Mouse (Mus musculus) bone marrow, adult 2 months (tissue): Measurements from ENCODE around the gene Ccdc106.

Experiments
- CTCF ChIP-seq: fragments of 200-500 bp; IDR thresholded peaks from 2 replicates; pipeline ENCODE4 v1.5.1; 2011; ENCODE audit warnings: low read length, control low read depth; ENCODE audit not compliant: control insufficient read depth, insufficient read depth
- POLR2A ChIP-seq: fragments of 200-500 bp; IDR thresholded peaks from 2 replicates; pipeline ENCODE4 v1.6.1; 2011; ENCODE audit warnings: low read depth, mild to moderate bottlenecking, control low read depth, low read length, borderline replicate concordance; ENCODE audit not compliant: control insufficient read depth

DNA sequence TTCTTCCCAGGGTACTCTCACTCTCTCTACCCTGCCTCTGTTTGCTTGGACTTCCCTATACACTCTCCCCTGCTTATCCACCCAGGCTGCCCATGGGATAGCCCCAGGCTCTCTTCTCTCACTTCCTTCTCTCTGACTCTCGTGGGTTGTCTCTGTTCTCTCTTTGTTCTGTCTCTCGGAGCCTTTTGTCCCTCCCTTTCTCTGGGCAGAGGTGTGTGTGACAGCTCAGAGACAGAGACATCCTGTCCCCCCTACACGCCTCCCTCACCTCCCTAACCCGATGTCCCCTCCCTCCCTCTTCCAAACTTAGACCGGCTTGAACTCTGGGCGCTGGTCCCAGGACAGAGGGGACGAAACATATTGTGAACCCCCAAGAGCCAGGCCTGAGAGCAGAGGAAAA lies 48.6 kb upstream of the Ccdc106 start:
- no peak for TF ChIP-seq CTCF
- TF ChIP-seq POLR2A, result no peak
